Mouse (Mus musculus) lung, adult 2 months (tissue): ENCODE measurements around the gene Tmem150c.

Experiments
- CTCF ChIP-seq: fragments of 200-500 bp; IDR thresholded peaks from 2 replicates; pipeline ENCODE4 v1.5.1; 2011; ENCODE audit warnings: mild to moderate bottlenecking, low read length, control low read depth; ENCODE audit not compliant: insufficient read depth
- POLR2A ChIP-seq: fragments of 200-500 bp; IDR thresholded peaks from 2 replicates; pipeline ENCODE4 v1.6.1; 2011; ENCODE audit warnings: low read depth, mild to moderate bottlenecking, control low read depth, low read length, borderline replicate concordance; ENCODE audit errors: extremely low read depth

- TF ChIP-seq POLR2A (no peak), CTCF (no peak)
Measured at GRCm38 (mm10) chr5:100108866-100109265, 50.7 kb downstream of the Tmem150c start.
